Mouse (Mus musculus) ES-Bruce4 (cell line): ENCODE measurements around the gene Trmt11.

ENCODE experiments used
- CTCF ChIP-seq: IDR thresholded peaks from one replicate; pipeline ENCODE4 v1.8.1; 2011; ENCODE audit warnings: low read depth, low read length
- EP300 ChIP-seq: IDR thresholded peaks from 2 replicates; pipeline ENCODE4 v1.6.1; 2011; ENCODE audit warnings: low read depth, low read length; ENCODE audit not compliant: insufficient read depth
- POLR2A ChIP-seq: IDR thresholded peaks from one replicate; pipeline ENCODE4 v1.8.1; 2011; ENCODE audit warnings: low read length; ENCODE audit not compliant: insufficient read depth

GRCm38 (mm10) chr10:30504736-30505135 is 95.8 kb downstream of the Trmt11 start:
- no peak for TF ChIP-seq POLR2A
- no peak for TF ChIP-seq CTCF
- no peak for TF ChIP-seq EP300
